Mouse (Mus musculus) stomach, embryonic 15.5 days (tissue): Measurements from ENCODE around the gene Snx29. TPM values are rescaled to one million over a fixed set of nuclear protein-coding genes. Genes with fewer than 3 reads are reported as not detected.
A peak's percentile ranks its signal among the peaks of the same experiment; 100 is the strongest.

Experiments used
- ATAC-seq: fragments of 200-750 bp; cut with Nextera tagmentation; 2 replicates; pipeline ENCODE4 v1.8.0; 2017; ENCODE audit warnings: low read depth, moderate number of reproducible peaks, moderate TSS enrichment; ENCODE audit not compliant: insufficient read depth, low FRiP score
- H3K27ac ChIP-seq: fragments of 300-500 bp; sonication (generic); 2 replicates; pipeline ENCODE4 v1.5.1; 2015; ENCODE audit warnings: mild to moderate bottlenecking, inconsistent platforms
- H3K27me3 ChIP-seq: fragments of 300-500 bp; sonication (generic); replicated peaks from 2 replicates; pipeline ENCODE4 v1.6.1; 2015; ENCODE audit warnings: inconsistent platforms
- H3K36me3 ChIP-seq: fragments of 300-500 bp; sonication (generic); 2 replicates; pipeline ENCODE4 v1.6.1; 2015; ENCODE audit warnings: inconsistent platforms
- H3K4me1 ChIP-seq: fragments of 300-500 bp; sonication (generic); 2 replicates; pipeline ENCODE4 v1.6.1; 2015; ENCODE audit warnings: inconsistent platforms
- H3K4me2 ChIP-seq: fragments of 300-500 bp; sonication (generic); 2 replicates; pipeline ENCODE4 v1.6.1; 2015; ENCODE audit warnings: mild to moderate bottlenecking, inconsistent platforms
- H3K4me3 ChIP-seq: fragments of 300-500 bp; sonication (generic); replicated peaks from 2 replicates; pipeline ENCODE4 v1.5.1; 2015; ENCODE audit warnings: inconsistent platforms
- H3K9ac ChIP-seq: fragments of 300-500 bp; sonication (generic); 2 replicates; pipeline ENCODE4 v1.6.1; 2015; ENCODE audit warnings: inconsistent platforms
- H3K9me3 ChIP-seq: fragments of 300-500 bp; sonication (generic); 2 replicates; pipeline ENCODE4 v1.6.1; 2016; ENCODE audit warnings: inconsistent platforms
- WGBS: fragments of 180-500 bp; shearing (Covaris S2); methylation state at CpG from one replicate; pipeline ENCODE4 v1.1.7; 2015; 5-methylcytosine and 5-hydroxymethylcytosine counted together
- polyA plus RNA-seq: library from polyadenylated mRNA; unstranded; fragments of >200 nt; fragmentation: Nextera tagmentation; extraction: Ambion mirVana; gene quantifications from 2 replicates; pipeline ENCODE4 v1.2.1, GENCODE M21; 2015

The Snx29 gene
- polyA plus RNA-seq, 1 experiment from 2014 or later: 10.1 TPM

GRCm38 (mm10) chr16:11772318-11772717, 449.6 kb downstream of the Snx29 start:
- no peaks in the 10 kb centered on the region for H3K4me1 ChIP-seq
- no peaks in the 10 kb centered on the region for H3K36me3 ChIP-seq
- WGBS: 65% methylated on average over 2 of the region's 2 CpGs
- no peak overlapping the region for H3K9ac ChIP-seq
- no peak overlapping the region for H3K4me3 ChIP-seq
- H3K9me3 ChIP-seq: no peaks in the 10 kb centered on the region
- H3K4me2 ChIP-seq: no peak overlapping the region
- no peak for ATAC-seq
- no peaks in the 10 kb centered on the region for H3K27me3 ChIP-seq
- no peak overlapping the region for H3K27ac ChIP-seq

GRCm38 (mm10) chr16:11774321-11774720, 451.6 kb downstream of the Snx29 start:
- H3K9me3 ChIP-seq: no peaks in the 10 kb centered on the region
- no peak for ATAC-seq

GRCm38 (mm10) chr16:11776528-11776927, 453.8 kb downstream of the Snx29 start:
- Histone ChIP-seq H3K9me3 (no peaks in the 10 kb centered on the region), H3K4me3 (no peak overlapping the region), H3K27me3 (no peaks in the 10 kb centered on the region), H3K9ac (no peak overlapping the region), H3K36me3 (no peaks in the 10 kb centered on the region), H3K4me1 (no peaks in the 10 kb centered on the region), H3K27ac (no peak overlapping the region; the same call in 1 of the 2 replicates), H3K4me2 (no peak overlapping the region)
- ATAC-seq: no peak
- WGBS: 61% methylated on average over 3 of the region's 3 CpGs

More at GRCm38 (mm10) chr16:11774321-11774720, 451.6 kb downstream of the Snx29 start:
- H3K9ac ChIP-seq: no peak overlapping the region
- 74% methylated on average over 1 of the region's 1 CpGs for WGBS
- H3K4me1 ChIP-seq: no peaks in the 10 kb centered on the region
- no peak overlapping the region for H3K4me2 ChIP-seq
- H3K27me3 ChIP-seq: no peaks in the 10 kb centered on the region
- no peaks in the 10 kb centered on the region for H3K36me3 ChIP-seq
- no peak overlapping the region for H3K4me3 ChIP-seq
- no peak overlapping the region for H3K27ac ChIP-seq

GRCm38 (mm10) chr16:11778191-11778590, 455.5 kb downstream of the Snx29 start:
- no peak overlapping the region for H3K4me2 ChIP-seq
- H3K4me3 ChIP-seq: no peak overlapping the region
- no peak overlapping the region for H3K9ac ChIP-seq
- WGBS: 61% methylated on average over 5 of the region's 5 CpGs
- H3K36me3 ChIP-seq: no peaks in the 10 kb centered on the region
- ATAC-seq: no peak
- H3K27ac ChIP-seq: no peak overlapping the region
- H3K9me3 ChIP-seq: no peaks in the 10 kb centered on the region
- no peaks in the 10 kb centered on the region for H3K27me3 ChIP-seq
- no peaks in the 10 kb centered on the region for H3K4me1 ChIP-seq

GRCm38 (mm10) chr16:11778715-11779460, 456.2 kb downstream of the Snx29 start:
- Histone ChIP-seq H3K27me3 (no peaks in the 10 kb centered on the region), H3K9me3 (no peaks in the 10 kb centered on the region), H3K36me3 (no peaks in the 10 kb centered on the region), H3K4me2 (no peak overlapping the region), H3K27ac (no peak overlapping the region), H3K4me1 (no peaks in the 10 kb centered on the region), H3K4me3 (no peak overlapping the region), H3K9ac (no peak overlapping the region)
- 83% methylated on average over 9 of the region's 9 CpGs for WGBS
- no peak for ATAC-seq

- Histone ChIP-seq H3K4me2 (no peak overlapping the region), H3K27ac (no peak overlapping the region), H3K4me1 (no peaks in the 10 kb centered on the region), H3K9me3 (no peaks in the 10 kb centered on the region), H3K4me3 (no peak overlapping the region), H3K36me3 (no peaks in the 10 kb centered on the region), H3K9ac (no peak overlapping the region), H3K27me3 (no peaks in the 10 kb centered on the region)
- 9% methylated on average over 2 of the region's 2 CpGs for WGBS
- peak; percentile 80 for ATAC-seq
Observed at GRCm38 (mm10) chr16:11782082-11782481, 459.4 kb downstream of the Snx29 start.

- H3K4me1 ChIP-seq: no peaks in the 10 kb centered on the region
- no peaks in the 10 kb centered on the region for H3K36me3 ChIP-seq
- H3K4me3 ChIP-seq: no peak overlapping the region
- no peaks in the 10 kb centered on the region for H3K27me3 ChIP-seq
- ATAC-seq: no peak
- H3K27ac ChIP-seq: no peak overlapping the region
- H3K9me3 ChIP-seq: no peaks in the 10 kb centered on the region
- H3K4me2 ChIP-seq: no peak overlapping the region
- H3K9ac ChIP-seq: no peak overlapping the region
Observed at GRCm38 (mm10) chr16:11783337-11783736, 460.6 kb downstream of the Snx29 start.

- 62% methylated on average over 4 of the region's 4 CpGs for WGBS
- no peaks in the 10 kb centered on the region for H3K36me3 ChIP-seq
- H3K9ac ChIP-seq: no peak overlapping the region
- H3K4me2 ChIP-seq: no peak overlapping the region
- H3K4me1 ChIP-seq: no peaks in the 10 kb centered on the region
- no peak overlapping the region for H3K4me3 ChIP-seq
- ATAC-seq: no peak
- no peak overlapping the region for H3K27ac ChIP-seq
- no peaks in the 10 kb centered on the region for H3K9me3 ChIP-seq
- no peaks in the 10 kb centered on the region for H3K27me3 ChIP-seq
Observed at GRCm38 (mm10) chr16:11784354-11784753, 461.6 kb downstream of the Snx29 start.

- no peak overlapping the region for H3K4me2 ChIP-seq
- no peaks in the 10 kb centered on the region for H3K9me3 ChIP-seq
- no peak overlapping the region for H3K4me3 ChIP-seq
- H3K4me1 ChIP-seq: no peaks in the 10 kb centered on the region
- no peaks in the 10 kb centered on the region for H3K27me3 ChIP-seq
- no peak for ATAC-seq
- WGBS: 65% methylated on average over 4 of the region's 4 CpGs
- no peaks in the 10 kb centered on the region for H3K36me3 ChIP-seq
- no peak overlapping the region for H3K9ac ChIP-seq
- H3K27ac ChIP-seq: no peak overlapping the region
Observed at GRCm38 (mm10) chr16:11785806-11786205, 463.1 kb downstream of the Snx29 start.

- Histone ChIP-seq H3K4me2 (no peak overlapping the region), H3K27ac (no peak overlapping the region), H3K9me3 (no peaks in the 10 kb centered on the region), H3K4me3 (no peak overlapping the region), H3K9ac (no peak overlapping the region), H3K4me1 (no peaks in the 10 kb centered on the region), H3K27me3 (no peaks in the 10 kb centered on the region), H3K36me3 (no peaks in the 10 kb centered on the region)
- WGBS: 92% methylated on average over 3 of the region's 3 CpGs
- ATAC-seq: no peak
Observed at GRCm38 (mm10) chr16:11790476-11790875, 467.8 kb downstream of the Snx29 start.

- Histone ChIP-seq H3K9me3 (no peaks in the 10 kb centered on the region), H3K4me2 (no peak overlapping the region), H3K36me3 (no peaks in the 10 kb centered on the region), H3K9ac (no peak overlapping the region), H3K27me3 (no peaks in the 10 kb centered on the region), H3K4me1 (no peaks in the 10 kb centered on the region), H3K27ac (no peak overlapping the region), H3K4me3 (no peak overlapping the region)
- ATAC-seq: no peak
- 37% methylated on average over 2 of the region's 2 CpGs for WGBS
Observed at GRCm38 (mm10) chr16:11793391-11793790, 470.7 kb downstream of the Snx29 start.

GRCm38 (mm10) chr16:11794628-11795027, 471.9 kb downstream of the Snx29 start:
- H3K4me3 ChIP-seq: no peak overlapping the region
- H3K4me2 ChIP-seq: no peak overlapping the region
- H3K36me3 ChIP-seq: no peaks in the 10 kb centered on the region
- ATAC-seq: no peak
- H3K4me1 ChIP-seq: no peaks in the 10 kb centered on the region
- H3K27me3 ChIP-seq: no peaks in the 10 kb centered on the region
- H3K9ac ChIP-seq: no peak overlapping the region
- no peaks in the 10 kb centered on the region for H3K9me3 ChIP-seq
- H3K27ac ChIP-seq: no peak overlapping the region
- 85% methylated on average over 4 of the region's 4 CpGs for WGBS
